Mouse (Mus musculus): ENCODE measurements around the gene Btbd9. TPM values are rescaled to one million over a fixed set of nuclear protein-coding genes. Genes with fewer than 3 reads are reported as not detected.

Gene Btbd9
- polyA plus RNA-seq, 1 experiment from 2014 or later = 121 TPM

- Histone ChIP-seq H3K9ac (replicated peaks) (no peak overlapping the region), H3K4me2 (peak overlapping the region; percentile 72; the same call in 1 of the 2 replicates), H3K9me3 (replicated peaks) (no peaks in the 10 kb centered on the region), H3K36me3 (no peaks in the 10 kb centered on the region), H3K4me3 (replicated peaks) (no peak overlapping the region), H3K27me3 (replicated peaks) (no peaks in the 10 kb centered on the region), H3K27ac (replicated peaks) (no peak overlapping the region), H3K4me1 (peaks cover 25% of the 10 kb centered on the region)
- ATAC-seq (ENCODE audit: low FRiP score) = no peak
- 83% methylated on average over 1 of the region's 1 CpGs for WGBS
Measured at GRCm38 (mm10) chr17:30610739-30611138, 34.5 kb upstream of the Btbd9 start.

- Histone ChIP-seq H3K9ac (replicated peaks) (no peak overlapping the region), H3K36me3 (no peaks in the 10 kb centered on the region), H3K4me1 (peaks cover 25% of the 10 kb centered on the region), H3K4me2 (no peak overlapping the region), H3K9me3 (replicated peaks) (no peaks in the 10 kb centered on the region), H3K27ac (replicated peaks) (no peak overlapping the region), H3K4me3 (replicated peaks) (no peak overlapping the region), H3K27me3 (replicated peaks) (no peaks in the 10 kb centered on the region)
- ATAC-seq (ENCODE audit: low FRiP score) = no peak
- 98% methylated on average over 5 of the region's 5 CpGs for WGBS
Measured at GRCm38 (mm10) chr17:30609980-30610307, 33.7 kb upstream of the Btbd9 start.

- Histone ChIP-seq H3K4me2 (no peak overlapping the region; the same call in 1 of the 2 replicates), H3K27ac (replicated peaks) (no peak overlapping the region), H3K4me3 (replicated peaks) (no peak overlapping the region), H3K4me1 (peaks cover 25% of the 10 kb centered on the region), H3K27me3 (replicated peaks) (no peaks in the 10 kb centered on the region), H3K36me3 (no peaks in the 10 kb centered on the region), H3K9me3 (replicated peaks) (no peaks in the 10 kb centered on the region), H3K9ac (replicated peaks) (no peak overlapping the region)
- WGBS = 83% methylated on average over 16 of the region's 16 CpGs
- no peak for ATAC-seq (ENCODE audit: low FRiP score)
Measured at GRCm38 (mm10) chr17:30609305-30609979, 33.2 kb upstream of the Btbd9 start.

GRCm38 (mm10) chr17:30607909-30608495 lies 31.7 kb upstream of the Btbd9 start:
- Histone ChIP-seq H3K36me3 (no peaks in the 10 kb centered on the region), H3K27me3 (replicated peaks) (no peaks in the 10 kb centered on the region), H3K4me3 (replicated peaks) (no peak overlapping the region), H3K27ac (replicated peaks) (no peak overlapping the region; the same call in 1 of the 2 replicates), H3K9me3 (replicated peaks) (no peaks in the 10 kb centered on the region), H3K4me2 (no peak overlapping the region), H3K4me1 (peaks cover 25% of the 10 kb centered on the region), H3K9ac (replicated peaks) (no peak overlapping the region)
- WGBS = 31% methylated on average over 8 of the region's 8 CpGs
- no peak for ATAC-seq (ENCODE audit: low FRiP score)

- Histone ChIP-seq H3K27ac (replicated peaks) (no peak overlapping the region), H3K4me2 (no peak overlapping the region), H3K4me3 (replicated peaks) (no peak overlapping the region), H3K4me1 (peaks cover 25% of the 10 kb centered on the region), H3K9ac (replicated peaks) (no peak overlapping the region), H3K36me3 (peaks cover 4% of the 10 kb centered on the region; the same call in 1 of the 2 replicates), H3K27me3 (replicated peaks) (no peaks in the 10 kb centered on the region), H3K9me3 (replicated peaks) (no peaks in the 10 kb centered on the region)
- ATAC-seq (ENCODE audit: low FRiP score) = no peak
- WGBS = 87% methylated on average over 7 of the region's 7 CpGs
Measured at GRCm38 (mm10) chr17:30607330-30607729, 31.0 kb upstream of the Btbd9 start.

GRCm38 (mm10) chr17:30606634-30607081 lies 30.4 kb upstream of the Btbd9 start:
- no peaks in the 10 kb centered on the region for H3K9me3 ChIP-seq (replicated peaks)
- H3K27ac ChIP-seq (replicated peaks) = no peak overlapping the region
- ATAC-seq (ENCODE audit: low FRiP score) = no peak
- 95% methylated on average over 8 of the region's 8 CpGs for WGBS
- H3K4me1 ChIP-seq = peaks cover 20% of the 10 kb centered on the region
- no peaks in the 10 kb centered on the region for H3K27me3 ChIP-seq (replicated peaks)
- no peak overlapping the region for H3K4me3 ChIP-seq (replicated peaks)
- H3K4me2 ChIP-seq = no peak overlapping the region
- H3K9ac ChIP-seq (replicated peaks) = no peak overlapping the region
- H3K36me3 ChIP-seq = peaks cover 11% of the 10 kb centered on the region; the same call in 1 of the 2 replicates

- ATAC-seq (ENCODE audit: low FRiP score) = no peak
- Histone ChIP-seq H3K27me3 (replicated peaks) (no peaks in the 10 kb centered on the region), H3K27ac (replicated peaks) (no peak overlapping the region), H3K4me1 (peaks cover 15% of the 10 kb centered on the region), H3K4me3 (replicated peaks) (no peak overlapping the region), H3K9me3 (replicated peaks) (no peaks in the 10 kb centered on the region), H3K36me3 (peaks cover 11% of the 10 kb centered on the region; the same call in 1 of the 2 replicates), H3K4me2 (no peak overlapping the region), H3K9ac (replicated peaks) (no peak overlapping the region)
- WGBS = 90% methylated on average over 11 of the region's 11 CpGs
Measured at GRCm38 (mm10) chr17:30606206-30606605, 29.9 kb upstream of the Btbd9 start.

- no peak for ATAC-seq (ENCODE audit: low FRiP score)
Measured at GRCm38 (mm10) chr17:30605001-30605400, 28.7 kb upstream of the Btbd9 start.

GRCm38 (mm10) chr17:30604296-30604695 lies 28.0 kb upstream of the Btbd9 start:
- H3K27me3 ChIP-seq (replicated peaks) = no peaks in the 10 kb centered on the region
- ATAC-seq (ENCODE audit: low FRiP score) = no peak
- H3K36me3 ChIP-seq = peaks cover 18% of the 10 kb centered on the region; the same call in 1 of the 2 replicates
- H3K4me3 ChIP-seq (replicated peaks) = no peak overlapping the region
- no peak overlapping the region for H3K9ac ChIP-seq (replicated peaks)
- WGBS = 91% methylated on average over 6 of the region's 6 CpGs
- peaks cover 13% of the 10 kb centered on the region for H3K4me1 ChIP-seq
- no peaks in the 10 kb centered on the region for H3K9me3 ChIP-seq (replicated peaks)
- no peak overlapping the region for H3K4me2 ChIP-seq
- H3K27ac ChIP-seq (replicated peaks) = no peak overlapping the region

More at GRCm38 (mm10) chr17:30605001-30605400, 28.7 kb upstream of the Btbd9 start:
- Histone ChIP-seq H3K27ac (replicated peaks) (no peak overlapping the region), H3K4me2 (no peak overlapping the region), H3K9ac (replicated peaks) (no peak overlapping the region), H3K4me1 (peaks cover 13% of the 10 kb centered on the region), H3K4me3 (replicated peaks) (no peak overlapping the region), H3K36me3 (peaks cover 14% of the 10 kb centered on the region; the same call in 1 of the 2 replicates), H3K9me3 (replicated peaks) (no peaks in the 10 kb centered on the region), H3K27me3 (replicated peaks) (no peaks in the 10 kb centered on the region)
- 91% methylated on average over 5 of the region's 5 CpGs for WGBS

- H3K4me3 ChIP-seq (replicated peaks) = no peak overlapping the region
- 96% methylated on average over 14 of the region's 14 CpGs for WGBS
- H3K9ac ChIP-seq (replicated peaks) = no peak overlapping the region
- H3K4me2 ChIP-seq = no peak overlapping the region
- no peaks in the 10 kb centered on the region for H3K27me3 ChIP-seq (replicated peaks)
- peaks cover 33% of the 10 kb centered on the region for H3K36me3 ChIP-seq
- H3K27ac ChIP-seq (replicated peaks) = no peak overlapping the region
- no peaks in the 10 kb centered on the region for H3K9me3 ChIP-seq (replicated peaks)
- 0 out of 2 replicates have a peak, but pooled peaks cover under 1% of the 10 kb centered on the region for H3K4me1 ChIP-seq
- no peak for ATAC-seq (ENCODE audit: low FRiP score)
Measured at GRCm38 (mm10) chr17:30602175-30602574, 25.9 kb upstream of the Btbd9 start.

- H3K4me2 ChIP-seq = no peak overlapping the region
- H3K27ac ChIP-seq (replicated peaks) = no peak overlapping the region
- no peak for ATAC-seq (ENCODE audit: low FRiP score)
- peaks cover 49% of the 10 kb centered on the region for H3K36me3 ChIP-seq
- H3K4me1 ChIP-seq = no peaks in the 10 kb centered on the region
- H3K27me3 ChIP-seq (replicated peaks) = no peaks in the 10 kb centered on the region
- 95% methylated on average over 5 of the region's 5 CpGs for WGBS
- H3K9ac ChIP-seq (replicated peaks) = no peak overlapping the region
- no peak overlapping the region for H3K4me3 ChIP-seq (replicated peaks)
- no peaks in the 10 kb centered on the region for H3K9me3 ChIP-seq (replicated peaks)
Measured at GRCm38 (mm10) chr17:30598300-30598699, 22.0 kb upstream of the Btbd9 start.

- WGBS = 97% methylated on average over 9 of the region's 9 CpGs
- H3K27me3 ChIP-seq (replicated peaks) = no peaks in the 10 kb centered on the region
- no peaks in the 10 kb centered on the region for H3K9me3 ChIP-seq (replicated peaks)
- no peak overlapping the region for H3K4me2 ChIP-seq
- no peak for ATAC-seq (ENCODE audit: low FRiP score)
- H3K4me3 ChIP-seq (replicated peaks) = no peak overlapping the region
- H3K36me3 ChIP-seq = peaks cover 53% of the 10 kb centered on the region
- no peak overlapping the region for H3K9ac ChIP-seq (replicated peaks)
- H3K27ac ChIP-seq (replicated peaks) = no peak overlapping the region
- no peaks in the 10 kb centered on the region for H3K4me1 ChIP-seq
Measured at GRCm38 (mm10) chr17:30597786-30598185, 21.5 kb upstream of the Btbd9 start.
